Mouse (Mus musculus) kidney, embryonic 16.5 days (tissue): ENCODE measurements around the gene Slc43a2. TPM values are rescaled to one million over a fixed set of nuclear protein-coding genes. Genes with fewer than 3 reads are reported as not detected.
A peak's percentile ranks its signal among the peaks of the same experiment; 100 is the strongest.

Source experiments
- ATAC-seq: fragments of 200-750 bp; cut with Nextera tagmentation; 2 replicates; pipeline ENCODE4 v1.8.0; 2017; ENCODE audit warnings: moderate TSS enrichment; ENCODE audit not compliant: low FRiP score, low TSS enrichment
- H3K27ac ChIP-seq: fragments of 300-500 bp; sonication (generic); 2 replicates; pipeline ENCODE4 v1.5.1; 2014; ENCODE audit warnings: low read length
- H3K27me3 ChIP-seq: fragments of 300-500 bp; sonication (generic); 2 replicates; pipeline ENCODE4 v1.6.1; 2014; ENCODE audit warnings: low read length, control low read depth, mixed read lengths; ENCODE audit not compliant: insufficient read depth
- H3K36me3 ChIP-seq: fragments of 300-500 bp; sonication (generic); 2 replicates; pipeline ENCODE4 v1.6.1; 2014; ENCODE audit warnings: low read length, control low read depth, mixed read lengths; ENCODE audit not compliant: insufficient read depth
- H3K4me1 ChIP-seq: fragments of 300-500 bp; sonication (generic); 2 replicates; pipeline ENCODE4 v1.6.1; 2014; ENCODE audit warnings: low read length, control low read depth, mixed read lengths; ENCODE audit not compliant: insufficient read depth
- H3K4me2 ChIP-seq: fragments of 300-500 bp; sonication (generic); replicated peaks from 2 replicates; pipeline ENCODE4 v1.6.1; 2014; ENCODE audit warnings: low read depth, low read length
- H3K4me3 ChIP-seq: fragments of 300-500 bp; sonication (generic); 2 replicates; pipeline ENCODE4 v1.5.1; 2014; ENCODE audit warnings: mild to moderate bottlenecking, low read length
- H3K9ac ChIP-seq: fragments of 300-500 bp; sonication (generic); replicated peaks from 2 replicates; pipeline ENCODE4 v1.6.1; 2014; ENCODE audit warnings: low read length
- H3K9me3 ChIP-seq: fragments of 300-500 bp; sonication (generic); 2 replicates; pipeline ENCODE4 v1.6.1; 2016; ENCODE audit warnings: low read length, control low read depth
- WGBS: fragments of 180-500 bp; shearing (Covaris S2); extraction: QIAGEN DNeasy Blood & Tissue Kit; methylation state at CpG from one replicate; pipeline ENCODE4 v1.1.7; 2014; 5-methylcytosine and 5-hydroxymethylcytosine counted together
- polyA plus RNA-seq: library from polyadenylated mRNA; unstranded; fragments of >200 nt; fragmentation: Nextera tagmentation; extraction: Ambion mirVana; gene quantifications from 2 replicates; pipeline ENCODE4 v1.2.1, GENCODE M21; 2015

Gene Slc43a2
- polyA plus RNA-seq, 1 experiment from 2014 or later, result 9.7 TPM

DNA sequence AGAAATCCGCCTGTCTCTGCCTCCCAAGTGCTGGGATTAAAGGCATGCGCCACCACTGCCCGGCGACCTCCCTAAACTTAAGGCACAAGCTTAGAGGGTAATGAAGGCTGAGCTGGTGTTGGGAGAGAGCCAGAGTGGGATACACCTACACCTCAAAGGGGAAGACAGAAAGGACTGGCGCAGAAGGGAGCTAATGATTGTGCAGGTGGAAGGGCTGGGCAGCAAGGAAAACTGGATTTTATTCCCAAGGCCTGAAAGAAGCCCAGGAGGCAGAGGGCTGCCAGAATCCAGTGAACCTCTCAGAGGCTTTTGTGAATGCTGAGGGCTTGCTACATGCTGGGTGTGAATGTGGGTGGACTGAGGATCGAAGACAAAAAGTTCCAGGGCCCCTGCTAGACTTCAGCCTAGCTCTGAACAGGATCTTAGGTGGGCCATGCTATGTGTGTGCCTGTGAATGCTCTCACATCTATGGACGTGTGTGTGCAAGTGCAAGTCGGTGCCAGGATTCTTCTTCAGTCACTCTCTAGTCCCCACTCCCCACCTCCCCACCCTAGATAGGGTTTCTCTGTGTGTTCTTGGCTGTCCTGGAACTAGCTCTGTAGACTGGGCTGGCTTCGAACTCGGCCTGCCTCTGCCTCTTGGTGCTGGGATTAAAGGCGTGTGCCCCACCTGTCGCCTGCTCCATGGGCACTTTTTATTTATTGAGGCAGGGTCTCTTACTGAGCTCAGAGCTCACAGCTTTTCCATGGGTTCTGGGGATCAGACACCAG lies 4.9 kb downstream of the Slc43a2 start:
- Histone ChIP-seq H3K36me3 (no peaks in the 10 kb centered on the region), H3K9ac (no peak overlapping the region), H3K4me2 (no peak overlapping the region), H3K27me3 (no peaks in the 10 kb centered on the region), H3K9me3 (no peaks in the 10 kb centered on the region), H3K4me1 (peaks cover 40% of the 10 kb centered on the region), H3K27ac (no peak overlapping the region), H3K4me3 (no peak overlapping the region)
- 93% methylated on average over 12 of the region's 12 CpGs for whole genome bisulfite sequencing
- no peak for ATAC-seq

DNA sequence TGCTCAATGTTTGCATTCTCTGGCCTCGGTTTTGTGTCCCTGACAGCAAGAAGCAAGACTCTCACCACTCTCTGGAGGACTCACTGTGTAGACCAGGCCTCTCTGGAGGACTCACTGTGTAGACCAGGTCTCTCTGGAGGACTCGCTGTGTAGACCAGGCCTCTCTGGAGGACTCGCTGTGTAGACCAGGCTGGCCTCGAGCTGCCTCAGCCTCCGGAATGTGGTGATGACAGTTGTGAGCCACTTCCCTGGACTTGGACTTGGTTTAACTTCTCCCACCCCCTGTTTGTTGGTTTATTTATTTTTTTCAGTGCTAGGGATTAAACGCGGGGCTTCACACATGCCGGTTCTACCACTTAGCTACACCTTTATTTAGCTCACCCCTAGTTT lies 5.5 kb downstream of the Slc43a2 start:
- no peak overlapping the region for H3K27ac ChIP-seq
- ATAC-seq, result no peak
- no peaks in the 10 kb centered on the region for H3K9me3 ChIP-seq
- H3K9ac ChIP-seq, result no peak overlapping the region
- H3K36me3 ChIP-seq, result no peaks in the 10 kb centered on the region
- H3K4me1 ChIP-seq, result peaks cover 40% of the 10 kb centered on the region
- H3K4me2 ChIP-seq, result no peak overlapping the region
- H3K27me3 ChIP-seq, result no peaks in the 10 kb centered on the region
- no peak overlapping the region for H3K4me3 ChIP-seq
- 87% methylated on average over 8 of the region's 8 CpGs for WGBS

DNA sequence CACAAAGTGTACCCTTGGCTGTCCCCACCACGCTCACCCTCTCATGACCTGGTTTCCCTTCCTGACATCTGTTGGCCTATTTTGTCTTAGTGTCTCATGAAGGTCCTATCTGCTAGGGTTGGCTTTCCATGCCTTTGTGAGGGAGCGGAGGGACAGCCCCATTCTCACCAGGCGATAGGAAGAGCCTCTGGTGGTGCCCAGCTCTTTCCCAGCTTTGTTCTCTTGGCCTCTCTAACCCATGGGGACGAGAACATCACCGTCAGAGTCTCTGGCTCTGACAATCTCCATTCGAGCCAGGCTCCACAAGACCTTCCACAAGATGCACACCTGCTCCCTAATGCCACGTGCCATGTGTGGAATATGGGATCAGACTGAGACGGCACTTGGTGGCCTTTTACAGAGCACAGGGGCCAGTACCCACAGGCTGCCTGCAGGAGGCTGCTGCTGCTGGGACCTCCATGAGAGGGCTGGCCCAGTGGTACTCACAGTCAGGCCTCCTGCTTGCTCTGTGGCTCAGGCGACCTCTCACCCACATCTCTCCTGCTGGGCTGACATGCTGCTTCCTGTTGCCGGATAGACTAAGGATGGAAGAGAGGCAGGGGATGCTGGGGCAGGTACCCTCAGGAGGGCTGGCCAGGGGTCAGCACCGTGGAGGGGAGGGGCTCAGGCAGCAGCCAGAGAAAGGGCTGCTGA lies 6.1 kb downstream of the Slc43a2 start:
- no peak overlapping the region for H3K4me3 ChIP-seq
- H3K27me3 ChIP-seq, result no peaks in the 10 kb centered on the region
- peak overlapping the region; percentile 28 for H3K9ac ChIP-seq
- H3K4me2 ChIP-seq, result no peak overlapping the region
- WGBS, result 51% methylated on average over 11 of the region's 11 CpGs
- peaks cover 39% of the 10 kb centered on the region for H3K4me1 ChIP-seq
- ATAC-seq, result peak; percentile 32; the same call in 1 of the 2 replicates
- peak overlapping the region; percentile 54 for H3K27ac ChIP-seq
- H3K9me3 ChIP-seq, result no peaks in the 10 kb centered on the region
- no peaks in the 10 kb centered on the region for H3K36me3 ChIP-seq

DNA sequence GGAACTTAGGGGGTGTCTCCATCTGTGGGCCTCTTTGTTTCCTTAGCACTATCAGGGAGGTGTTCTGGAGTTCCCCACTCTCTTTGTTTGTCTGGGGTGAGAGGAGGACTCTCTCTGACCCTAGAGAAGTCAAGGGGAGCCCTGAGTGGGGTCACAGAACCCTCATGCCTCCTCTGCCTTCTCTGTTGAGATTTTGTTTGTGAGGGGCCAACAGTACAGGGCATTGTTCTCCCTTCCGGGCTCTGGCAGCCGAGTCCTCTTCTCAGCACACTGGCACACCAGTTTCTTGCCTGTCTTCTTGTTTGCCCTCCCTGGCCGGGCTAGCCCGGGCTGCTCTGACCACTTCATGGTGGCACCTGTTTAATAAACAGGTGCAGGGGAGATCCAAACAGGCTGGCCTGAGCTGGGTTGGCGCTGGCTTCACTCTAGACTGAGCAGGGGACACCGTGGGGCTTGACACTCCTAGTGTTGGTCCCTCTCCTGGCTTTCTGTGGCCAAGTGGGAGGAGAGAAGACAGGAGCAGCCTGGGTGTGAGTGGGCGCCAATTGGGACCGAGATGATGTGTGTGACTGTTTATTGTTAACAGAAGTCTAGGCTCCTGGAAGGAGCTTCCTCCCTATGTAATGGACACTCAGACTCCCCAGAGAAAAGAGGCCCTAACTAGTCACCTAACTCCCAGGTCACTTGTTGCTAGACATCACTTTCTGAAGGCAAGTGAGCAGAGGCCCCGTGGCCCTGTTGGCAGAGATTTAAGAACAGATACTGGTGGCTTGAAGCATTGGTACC lies 6.9 kb downstream of the Slc43a2 start:
- H3K9ac ChIP-seq, result peak overlapping the region; percentile 36

DNA sequence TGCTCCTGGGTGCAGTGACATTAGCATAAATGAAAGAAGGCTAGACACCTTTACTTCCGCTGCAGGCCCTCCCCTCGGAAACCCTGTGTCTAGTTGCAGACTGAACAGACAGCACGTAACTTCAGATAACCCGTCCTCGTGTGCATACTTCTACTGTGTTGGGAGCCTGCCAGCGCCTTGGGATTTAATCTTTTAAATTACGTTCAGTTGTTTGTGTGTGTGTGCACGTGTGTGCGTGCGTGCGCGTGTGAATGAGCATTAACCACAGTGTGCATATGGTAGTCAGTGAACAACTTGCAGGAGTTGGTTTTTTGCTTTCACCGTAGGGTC lies 7.4 kb downstream of the Slc43a2 start:
- H3K36me3 ChIP-seq, result no peaks in the 10 kb centered on the region
- H3K4me1 ChIP-seq, result peaks cover 30% of the 10 kb centered on the region
- H3K27me3 ChIP-seq, result no peaks in the 10 kb centered on the region
- H3K9me3 ChIP-seq, result no peaks in the 10 kb centered on the region
- H3K27ac ChIP-seq, result peak overlapping the region; percentile 54; the same call in 1 of the 2 replicates
- WGBS, result 78% methylated on average over 13 of the region's 13 CpGs
- H3K4me2 ChIP-seq, result no peak overlapping the region
- H3K4me3 ChIP-seq, result no peak overlapping the region
- 0 out of 2 replicates have a peak overlapping the region, but pooled peaks have one; percentile 36 for H3K9ac ChIP-seq
- ATAC-seq, result no peak

More for the DNA sequence above, 6.9 kb downstream of the Slc43a2 start:
- peak overlapping the region; percentile 54 for H3K27ac ChIP-seq
- 47% methylated on average over 9 of the region's 9 CpGs for WGBS
- H3K27me3 ChIP-seq, result no peaks in the 10 kb centered on the region
- no peaks in the 10 kb centered on the region for H3K9me3 ChIP-seq
- no peaks in the 10 kb centered on the region for H3K36me3 ChIP-seq
- peak; percentile 22; the same call in 1 of the 2 replicates for ATAC-seq
- H3K4me1 ChIP-seq, result peaks cover 35% of the 10 kb centered on the region
- H3K4me2 ChIP-seq, result no peak overlapping the region
- no peak overlapping the region for H3K4me3 ChIP-seq

DNA sequence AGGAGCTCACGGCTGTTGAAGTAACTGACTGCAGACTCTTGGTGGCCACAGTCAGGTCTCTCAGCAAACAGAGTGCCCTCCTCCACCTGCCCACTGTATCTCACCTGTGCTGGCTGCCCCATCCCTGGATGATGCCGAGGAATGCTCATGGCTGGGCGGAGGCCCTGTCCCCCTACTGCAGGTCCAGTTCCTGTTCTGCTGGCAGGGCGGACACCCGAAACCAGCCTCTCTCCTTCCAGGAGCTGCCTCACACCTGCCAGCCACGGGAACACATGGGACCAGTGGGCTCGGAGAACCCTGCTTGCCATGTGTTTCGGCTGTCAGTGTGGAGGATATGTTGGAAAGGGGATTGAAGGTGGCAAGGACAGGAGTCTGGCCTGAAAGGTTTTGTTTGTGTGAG lies 8.7 kb downstream of the Slc43a2 start:
- Histone ChIP-seq H3K27ac (no peak overlapping the region), H3K4me3 (no peak overlapping the region), H3K36me3 (no peaks in the 10 kb centered on the region), H3K27me3 (no peaks in the 10 kb centered on the region), H3K9ac (no peak overlapping the region), H3K4me2 (no peak overlapping the region), H3K4me1 (peaks cover 20% of the 10 kb centered on the region), H3K9me3 (no peaks in the 10 kb centered on the region)
- WGBS, result 68% methylated on average over 8 of the region's 8 CpGs
- no peak for ATAC-seq

DNA sequence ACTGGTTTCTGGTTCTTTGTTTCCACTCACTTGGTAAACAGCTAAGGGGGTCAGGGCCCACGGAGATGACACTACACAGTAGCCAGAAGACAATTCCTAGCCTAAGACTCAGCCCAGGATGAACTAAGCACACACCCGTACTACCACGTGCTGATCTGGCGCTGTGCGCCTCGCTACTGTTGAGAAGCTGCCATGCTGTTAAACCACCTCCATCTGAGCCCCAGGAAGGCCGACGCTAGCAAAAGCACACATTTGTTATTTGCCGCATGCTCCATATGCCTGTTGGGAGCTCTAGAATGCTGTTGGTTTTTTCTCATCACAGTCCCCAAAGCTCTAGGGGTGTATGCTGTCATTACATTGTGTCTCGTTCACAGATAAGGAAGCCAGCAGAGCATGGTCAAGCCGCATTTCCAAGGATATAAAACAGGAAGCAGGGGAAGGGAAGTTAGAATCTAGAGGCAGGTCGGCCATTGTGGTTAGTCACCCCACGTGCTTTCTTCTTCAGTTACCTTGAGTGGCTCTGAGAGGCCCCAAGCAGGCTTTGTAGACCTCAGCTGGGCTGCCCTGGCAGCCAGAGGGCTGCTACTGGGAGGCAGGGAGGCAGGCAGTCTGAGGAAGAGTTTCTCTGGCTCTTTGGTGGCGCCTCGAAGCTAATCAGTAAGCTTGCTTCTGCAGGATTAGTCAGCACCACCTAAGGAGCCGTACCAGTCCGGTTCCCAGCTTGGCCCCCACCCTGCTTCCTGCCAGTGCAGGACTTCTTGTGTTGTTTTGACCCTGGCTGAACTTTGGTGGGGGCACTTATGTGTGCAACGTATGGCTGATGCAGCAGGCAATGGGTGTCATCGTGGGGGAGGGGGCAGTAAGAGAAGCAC lies 9.5 kb downstream of the Slc43a2 start:
- no peaks in the 10 kb centered on the region for H3K36me3 ChIP-seq
- 75% methylated on average over 19 of the region's 19 CpGs for WGBS
- no peak overlapping the region for H3K4me2 ChIP-seq
- peaks cover 16% of the 10 kb centered on the region for H3K4me1 ChIP-seq
- H3K27ac ChIP-seq, result no peak overlapping the region
- ATAC-seq, result peak; percentile 50; the same call in 1 of the 2 replicates
- H3K9ac ChIP-seq, result no peak overlapping the region
- H3K9me3 ChIP-seq, result no peaks in the 10 kb centered on the region
- no peaks in the 10 kb centered on the region for H3K27me3 ChIP-seq
- H3K4me3 ChIP-seq, result no peak overlapping the region

- 88% methylated on average over 9 of the region's 9 CpGs for WGBS
- ATAC-seq, result no peak
- Histone ChIP-seq H3K4me2 (no peak overlapping the region), H3K27me3 (no peaks in the 10 kb centered on the region), H3K27ac (no peak overlapping the region), H3K36me3 (no peaks in the 10 kb centered on the region), H3K9ac (no peak overlapping the region), H3K4me3 (no peak overlapping the region), H3K9me3 (no peaks in the 10 kb centered on the region), H3K4me1 (peaks cover 1% of the 10 kb centered on the region; the same call in 1 of the 2 replicates)
Measured at GRCm38 (mm10) chr11:75544713-75545112, 13.2 kb downstream of the Slc43a2 start.

GRCm38 (mm10) chr11:75546057-75546456 lies 14.6 kb downstream of the Slc43a2 start:
- Histone ChIP-seq H3K4me1 (peaks cover 9% of the 10 kb centered on the region), H3K4me3 (no peak overlapping the region), H3K9me3 (no peaks in the 10 kb centered on the region), H3K36me3 (no peaks in the 10 kb centered on the region), H3K4me2 (no peak overlapping the region), H3K27me3 (no peaks in the 10 kb centered on the region), H3K9ac (no peak overlapping the region), H3K27ac (no peak overlapping the region)
- no peak for ATAC-seq
- WGBS, result 77% methylated on average over 4 of the region's 4 CpGs
